Mouse (Mus musculus) MN1 (cell line): ENCODE measurements around the gene Tdrd6.

Source experiments
- DNase-seq: peaks from one replicate; pipeline ENCODE4 v3.0.0-alpha.2; 2016; ENCODE audit warnings: low spot score

The Tdrd6 gene

DNA sequence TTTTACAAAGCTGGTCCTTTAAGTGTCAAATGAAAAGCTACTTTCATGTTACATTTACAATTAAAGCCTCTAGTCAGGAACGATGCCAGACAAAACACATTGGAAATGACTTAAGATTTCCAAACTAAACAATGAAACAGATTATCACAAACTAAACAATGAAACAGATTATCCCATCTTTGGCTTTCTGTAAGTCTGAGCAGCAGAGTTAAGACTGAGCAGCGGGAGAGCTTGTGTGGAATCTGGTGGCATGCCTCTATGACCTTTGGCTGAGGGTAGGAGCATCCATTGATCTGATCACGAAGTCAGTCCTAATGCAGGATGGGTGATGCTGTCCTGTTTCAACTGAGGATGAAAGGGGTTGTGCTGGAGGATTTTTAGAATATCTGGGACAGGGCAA, 17.9 kb downstream of the Tdrd6 start:
- DNase-seq = no peak

DNA sequence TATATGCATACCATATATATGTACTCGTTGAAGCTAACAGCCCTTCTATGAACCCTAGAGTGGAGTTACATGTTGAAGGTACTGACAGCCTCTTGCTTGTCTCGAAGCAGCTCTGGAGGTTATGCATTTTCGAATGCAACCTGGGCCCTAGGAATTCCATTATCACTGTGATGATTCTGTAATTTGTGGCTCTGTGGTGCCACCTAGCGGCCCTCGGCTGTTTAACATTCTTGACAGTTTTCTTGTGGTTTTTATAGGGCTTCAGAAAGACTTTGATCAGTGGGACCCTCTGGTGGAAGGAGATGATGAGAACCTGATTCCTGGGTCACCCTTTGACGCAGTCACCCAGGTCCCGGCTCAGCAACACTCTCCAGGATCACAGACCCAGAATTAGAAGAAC, 18.5 kb downstream of the Tdrd6 start:
- peak; percentile 48 for DNase-seq

DNA sequence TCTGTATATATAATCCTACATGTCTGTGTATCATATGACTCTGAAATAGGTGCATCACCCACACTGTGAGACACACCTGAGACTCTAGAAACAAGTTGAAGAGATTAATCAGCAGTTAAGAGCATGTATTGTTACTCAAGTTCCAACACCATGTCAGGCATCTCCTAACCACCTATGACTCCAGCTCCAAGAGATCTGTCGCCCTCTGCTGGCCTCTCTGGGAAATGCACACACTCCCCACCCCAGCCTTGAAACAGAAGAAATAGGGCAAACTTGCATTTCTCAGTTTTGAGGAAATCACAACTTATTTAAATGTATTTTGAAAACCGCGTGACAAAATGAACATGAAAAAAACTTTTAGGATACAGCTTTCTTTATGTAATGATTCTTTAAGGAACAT, 23.4 kb downstream of the Tdrd6 start:
- peak; percentile 21 for DNase-seq

DNA sequence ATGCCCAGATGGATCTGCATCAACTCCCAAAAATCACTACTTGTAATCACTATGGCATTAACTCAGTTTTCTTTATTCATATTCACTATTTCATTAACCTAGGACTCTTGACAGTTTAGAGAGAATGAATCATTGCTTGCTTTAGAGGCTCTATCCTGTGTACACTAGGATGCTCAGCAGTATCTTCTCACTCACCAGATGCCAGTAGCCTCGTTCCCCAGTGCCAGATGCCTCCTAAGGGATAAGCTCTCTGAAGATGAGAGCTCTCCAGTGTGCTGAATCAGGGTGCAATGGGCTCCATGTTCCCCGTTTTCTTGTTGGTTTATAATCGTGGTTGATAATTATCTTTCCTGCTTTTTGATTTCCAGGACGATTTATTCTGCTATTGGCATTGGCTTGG, 31.4 kb downstream of the Tdrd6 start:
- DNase-seq = no peak

DNA sequence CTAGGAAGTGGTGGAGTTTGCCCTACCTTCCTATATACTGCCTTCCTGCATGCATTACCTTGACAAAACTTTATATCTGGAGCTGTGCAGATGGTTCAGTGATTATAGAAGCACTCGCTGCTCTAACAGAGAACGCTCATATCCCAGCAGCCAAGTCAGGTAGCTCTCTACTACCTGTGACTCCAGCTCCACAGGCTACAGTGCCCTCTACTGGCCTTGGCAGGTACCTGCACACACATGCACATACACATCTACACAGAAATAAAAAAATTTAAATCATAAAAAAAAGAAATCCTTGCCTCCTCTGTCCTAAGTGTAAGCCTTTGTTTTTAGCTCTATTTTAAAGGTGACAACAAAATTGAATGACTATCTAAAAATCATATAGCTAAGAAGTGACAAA, 32.4 kb downstream of the Tdrd6 start:
- no peak for DNase-seq

DNA sequence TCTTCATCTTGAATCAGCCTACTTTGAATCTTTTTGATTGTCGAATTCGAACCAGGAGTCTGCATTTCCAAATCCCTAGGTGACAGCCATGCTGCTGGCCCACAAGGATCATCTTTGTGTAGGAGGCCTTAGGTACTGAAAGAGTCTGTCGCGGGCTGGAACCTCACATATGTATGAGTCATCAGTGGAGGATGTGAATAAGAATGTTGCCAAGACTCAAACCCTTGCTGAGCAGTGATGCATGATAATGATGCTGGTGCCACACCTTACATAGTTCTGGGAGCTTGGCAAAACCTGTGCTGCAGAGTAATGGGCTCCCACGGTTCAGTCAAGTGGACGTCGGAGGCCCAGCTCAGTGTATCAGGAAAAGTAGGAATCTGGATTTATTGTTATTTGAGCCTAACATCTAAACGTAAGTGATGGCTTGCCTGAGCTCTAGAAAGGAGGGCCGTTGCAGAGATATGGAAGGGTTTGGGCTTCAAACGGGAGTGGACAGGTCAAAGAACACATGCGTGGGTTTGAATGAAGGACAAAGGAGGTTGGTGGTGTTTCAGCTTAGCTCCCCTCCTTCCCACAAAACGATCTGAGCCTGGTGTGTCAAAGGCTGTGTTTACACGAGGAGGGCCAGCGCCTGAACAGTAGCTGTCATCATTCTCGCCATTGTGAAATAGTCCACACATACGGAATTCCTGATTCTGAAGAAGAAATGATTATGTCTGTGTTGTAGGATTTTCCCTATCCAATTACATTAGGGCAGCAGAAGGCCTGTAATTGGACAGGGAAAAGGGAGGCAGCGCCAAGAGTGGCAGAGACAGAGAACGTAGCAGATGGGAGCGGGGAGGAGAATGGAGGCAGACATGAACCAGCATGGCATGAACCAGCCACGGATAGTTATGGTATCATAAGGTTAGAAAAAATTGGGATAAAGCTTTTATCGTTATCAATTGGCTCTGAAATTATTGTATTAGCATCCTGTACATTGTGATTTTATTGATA, 37.5 kb downstream of the Tdrd6 start:
- no peak for DNase-seq

DNA sequence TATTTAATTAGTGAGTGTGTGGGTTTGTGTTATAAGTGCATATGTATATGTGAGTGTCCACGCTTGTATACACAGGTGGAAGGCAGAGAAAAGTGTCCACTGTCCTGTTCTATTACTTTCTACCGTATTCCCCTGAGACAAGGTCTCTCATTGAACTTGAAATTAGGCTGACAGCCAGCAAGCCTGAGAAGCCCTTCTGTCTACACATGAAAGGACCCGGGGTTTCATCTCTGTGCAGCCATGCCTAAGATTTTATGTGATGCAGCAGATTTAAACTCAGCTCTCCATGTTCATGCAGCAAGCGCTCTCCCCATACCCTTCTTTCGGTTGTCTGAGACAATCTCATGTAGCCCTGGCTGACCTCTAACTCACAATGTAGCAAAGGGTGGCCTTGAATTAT, 39.6 kb downstream of the Tdrd6 start:
- DNase-seq = no peak

DNA sequence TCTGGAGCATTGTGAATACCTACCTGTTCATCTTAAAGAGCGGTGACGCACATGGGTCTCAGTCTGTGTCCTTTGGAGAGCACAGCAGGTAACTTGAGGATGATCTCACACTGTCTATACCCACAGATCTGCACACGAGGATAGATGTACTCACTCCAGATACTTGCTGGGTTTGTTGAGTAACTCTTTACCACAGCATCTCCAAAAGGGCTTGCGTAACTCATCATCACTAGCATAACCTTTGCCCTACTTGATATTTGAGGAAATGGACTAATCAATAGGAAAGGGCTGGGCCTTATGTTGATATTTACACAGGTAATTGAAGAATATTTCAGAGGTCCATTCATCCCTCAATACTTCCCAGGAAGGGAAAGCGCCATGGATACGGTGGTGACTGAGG, 40.3 kb downstream of the Tdrd6 start:
- DNase-seq = no peak

DNA sequence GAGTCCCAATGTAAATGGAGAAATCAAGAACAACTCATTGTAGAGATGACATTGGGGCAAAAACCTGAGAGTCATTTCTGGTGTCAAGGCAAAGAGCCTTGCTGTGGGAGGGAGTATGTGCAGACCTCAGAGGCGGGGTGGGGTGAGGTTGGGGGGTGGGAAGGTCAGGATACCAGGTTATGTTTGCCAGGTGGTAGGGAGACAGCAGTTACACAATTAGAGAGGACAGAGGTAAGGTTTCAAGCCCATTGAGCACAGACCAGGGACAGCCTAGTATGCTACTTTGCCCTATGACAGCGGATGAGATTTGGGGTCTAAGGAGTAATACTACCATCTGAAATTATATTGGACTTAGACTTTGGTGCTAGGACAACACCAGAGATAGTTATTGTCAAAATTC, 42.8 kb downstream of the Tdrd6 start:
- no peak for DNase-seq

DNA sequence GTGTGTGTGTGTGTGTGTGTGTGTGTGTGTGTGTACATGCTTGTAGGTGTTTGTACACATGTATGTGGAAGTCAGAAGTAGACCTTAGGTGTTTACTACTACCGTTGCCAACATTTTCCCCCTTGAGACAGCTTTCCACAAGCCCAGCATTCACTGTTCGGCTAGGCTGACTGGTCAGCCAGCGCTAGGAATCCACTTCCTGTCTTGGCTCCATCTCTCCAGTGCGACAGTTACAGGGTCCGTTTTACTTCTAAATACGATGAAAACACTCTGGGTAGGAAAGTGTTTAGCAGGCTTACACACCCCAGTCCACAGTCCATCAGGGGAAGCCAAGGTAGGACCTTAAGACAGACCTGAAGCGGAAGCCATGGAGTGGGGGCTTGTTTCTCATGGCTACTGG, 45.3 kb downstream of the Tdrd6 start:
- DNase-seq = no peak

DNA sequence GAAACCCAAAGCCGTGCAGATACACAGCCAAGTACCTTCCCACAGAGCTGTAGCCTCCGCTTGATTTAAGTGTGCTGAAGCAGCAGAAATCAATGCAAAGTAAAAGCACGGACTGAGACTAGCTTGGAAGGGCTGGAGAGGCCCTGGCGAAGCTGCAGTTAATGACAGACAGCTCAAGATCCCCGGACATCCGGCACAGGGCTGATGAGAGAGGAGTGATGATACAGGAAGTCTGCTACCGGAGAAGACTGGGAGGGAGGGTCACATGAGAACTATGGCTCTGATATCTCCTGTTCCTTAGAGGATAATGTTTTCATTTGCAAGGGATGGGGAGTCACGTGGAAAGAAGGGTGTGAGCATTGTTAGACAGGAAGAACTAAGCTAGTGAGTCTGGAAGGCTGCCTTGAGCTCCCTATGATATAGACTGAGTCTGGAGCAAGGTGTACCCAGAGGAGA, 49.1 kb downstream of the Tdrd6 start:
- no peak for DNase-seq

DNA sequence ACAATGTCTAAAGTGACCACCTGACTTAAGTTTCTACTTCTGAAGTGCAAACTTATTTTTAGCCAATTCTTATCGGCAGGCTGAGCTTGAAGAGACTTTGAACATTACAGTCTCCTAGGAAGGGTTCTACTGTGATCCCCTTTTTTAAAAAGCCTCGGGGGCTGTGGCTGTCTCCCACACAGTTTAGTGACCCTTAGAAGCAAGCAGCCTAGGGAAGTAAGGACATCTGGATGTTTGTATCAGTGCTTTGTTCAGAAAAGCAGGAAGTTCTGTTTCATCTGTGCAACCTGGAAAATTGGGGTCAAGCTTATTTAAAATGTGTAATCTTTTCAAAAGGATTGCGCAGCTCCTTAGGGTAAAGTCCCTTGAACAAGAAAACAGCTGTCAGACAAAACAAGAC, 49.6 kb downstream of the Tdrd6 start:
- DNase-seq = no peak

DNA sequence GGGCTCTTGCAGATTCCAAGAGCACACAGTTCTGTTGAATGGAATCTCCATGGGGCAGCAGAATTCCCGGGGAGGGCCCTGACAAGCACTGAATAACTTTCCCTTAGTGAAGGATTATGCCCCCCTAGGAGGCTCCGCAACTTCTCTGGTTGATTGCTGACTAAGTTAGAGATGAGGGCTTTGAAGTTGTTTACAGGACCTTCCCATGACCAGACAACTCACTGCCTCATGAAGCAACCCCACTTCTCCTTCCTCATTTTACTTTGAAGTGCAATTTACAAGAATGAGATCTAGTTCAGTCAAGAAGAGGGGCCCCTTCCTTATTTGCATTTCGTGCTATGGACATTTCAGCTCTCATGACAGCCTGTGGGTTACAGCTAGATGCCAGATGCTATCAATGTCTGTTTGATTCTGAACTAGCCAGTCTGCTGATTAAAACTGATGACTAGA, 56.5 kb downstream of the Tdrd6 start:
- no peak for DNase-seq

DNA sequence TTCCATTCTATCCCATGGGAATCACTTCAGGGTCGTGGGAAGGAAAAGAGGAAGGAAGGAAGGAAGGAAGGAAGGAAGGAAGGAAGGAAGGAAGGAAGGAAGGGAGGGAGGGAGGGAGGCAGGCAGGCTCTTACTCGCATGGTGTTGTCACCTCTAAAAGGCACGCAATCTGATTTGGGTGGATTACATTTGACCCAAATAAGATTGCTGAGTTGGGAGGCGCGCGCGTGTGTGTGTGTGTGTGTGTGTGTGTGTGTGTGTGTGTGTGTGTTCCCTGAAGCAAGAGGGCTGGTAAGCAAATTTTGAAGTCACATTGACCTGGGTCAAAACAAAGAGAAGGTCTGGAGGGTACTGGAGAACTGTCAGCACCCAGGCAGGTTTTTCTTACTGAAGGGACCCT, 60.8 kb downstream of the Tdrd6 start:
- no peak for DNase-seq

DNA sequence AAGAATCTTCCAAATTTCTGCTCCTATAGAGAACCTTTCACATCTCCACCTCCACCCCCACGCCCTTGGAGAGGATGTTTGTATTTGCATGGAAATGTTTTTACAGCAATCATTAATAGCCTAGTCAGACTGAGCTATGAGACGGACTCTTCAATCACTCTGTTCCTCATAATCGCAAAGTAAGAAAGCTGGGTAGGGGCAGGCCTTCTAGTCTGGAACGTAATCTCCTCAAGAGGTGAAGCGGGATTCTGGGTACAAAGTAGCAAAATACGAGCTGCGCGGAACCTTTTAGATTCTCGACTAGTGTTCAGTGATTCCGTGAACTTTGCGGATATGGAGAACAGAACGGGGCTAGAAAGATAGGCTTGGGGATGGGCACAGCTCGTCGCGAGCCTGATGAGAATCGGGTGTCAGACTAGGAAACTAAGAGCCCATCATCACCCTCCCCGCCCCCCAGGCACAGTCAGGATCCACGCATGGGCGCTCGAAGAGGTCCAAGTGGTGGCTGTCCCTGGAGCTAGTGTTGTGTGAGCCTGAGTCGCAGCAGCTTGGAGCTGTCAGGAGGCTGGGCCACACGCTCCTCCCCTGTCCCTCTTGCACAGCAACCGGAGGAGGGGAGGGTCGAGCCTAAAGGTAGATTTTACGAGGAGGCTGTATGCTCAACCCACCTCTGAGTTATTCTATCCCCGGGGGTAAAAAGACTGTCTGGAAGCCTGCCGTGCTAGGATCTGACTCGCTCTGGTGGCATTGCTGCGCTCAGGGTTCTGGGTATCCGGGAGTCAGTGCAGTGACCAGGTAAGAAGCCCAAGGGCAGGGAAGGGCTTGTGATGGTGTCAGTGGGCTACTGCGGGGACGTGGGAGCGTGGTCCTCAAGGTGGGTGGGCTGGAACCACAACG, 61.9 kb downstream of the Tdrd6 start, which contains the start of gene Pla2g7:
TSS of gene Pla2g7 (plus strand) at position 107 of the 897 bp plus-strand sequence.
- no peak for DNase-seq

DNA sequence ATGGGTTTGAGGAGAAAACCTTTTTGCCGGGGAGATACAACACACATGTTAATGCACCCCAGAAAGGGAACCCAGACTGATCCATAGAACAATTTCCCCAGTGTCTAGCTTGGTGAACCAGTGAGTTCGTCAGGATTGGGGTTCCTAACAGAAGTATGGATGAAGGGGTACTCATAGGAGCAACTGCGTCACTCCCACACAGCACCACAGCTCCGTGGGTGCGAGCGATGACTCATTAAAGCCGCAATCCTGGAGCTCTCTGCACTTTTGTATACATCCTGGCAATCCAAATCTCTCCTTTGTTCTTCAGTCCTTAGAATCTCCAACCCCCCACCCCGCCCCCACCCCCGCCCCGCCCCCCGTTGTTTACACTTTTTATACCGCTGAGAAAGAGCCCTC, 62.5 kb downstream of the Tdrd6 start:
- no peak for DNase-seq
